Mouse (Mus musculus) olfactory bulb, adult 2 months (tissue): ENCODE results near the gene Ppm1n.

Experiments used
- CTCF ChIP-seq: fragments of 200-500 bp; IDR thresholded peaks from 2 replicates; pipeline ENCODE4 v1.5.1; 2012; ENCODE audit warnings: low read depth, mild to moderate bottlenecking, low read length, moderate library complexity; ENCODE audit not compliant: insufficient read depth
- POLR2A ChIP-seq: fragments of 200-500 bp; IDR thresholded peaks from 2 replicates; pipeline ENCODE4 v1.6.1; 2012; ENCODE audit warnings: mild to moderate bottlenecking, low read depth, low read length, moderate library complexity; ENCODE audit not compliant: insufficient read depth

GRCm38 (mm10) chr7:19258336-19258735, 21.5 kb downstream of the Ppm1n start:
- TF ChIP-seq CTCF (no peak), POLR2A (no peak)
